Mouse (Mus musculus): Measurements from ENCODE around the gene Gm20708. TPM values are rescaled to one million over a fixed set of nuclear protein-coding genes. Genes with fewer than 3 reads are reported as not detected.
"Not testable (repeated sequence)": the region's sequence is repeated elsewhere in the genome, so short reads cannot be mapped to it uniquely, and the experiment has no call there.

The Gm20708 gene
- polyA plus RNA-seq, 1 experiment: 0.25 TPM

DNA sequence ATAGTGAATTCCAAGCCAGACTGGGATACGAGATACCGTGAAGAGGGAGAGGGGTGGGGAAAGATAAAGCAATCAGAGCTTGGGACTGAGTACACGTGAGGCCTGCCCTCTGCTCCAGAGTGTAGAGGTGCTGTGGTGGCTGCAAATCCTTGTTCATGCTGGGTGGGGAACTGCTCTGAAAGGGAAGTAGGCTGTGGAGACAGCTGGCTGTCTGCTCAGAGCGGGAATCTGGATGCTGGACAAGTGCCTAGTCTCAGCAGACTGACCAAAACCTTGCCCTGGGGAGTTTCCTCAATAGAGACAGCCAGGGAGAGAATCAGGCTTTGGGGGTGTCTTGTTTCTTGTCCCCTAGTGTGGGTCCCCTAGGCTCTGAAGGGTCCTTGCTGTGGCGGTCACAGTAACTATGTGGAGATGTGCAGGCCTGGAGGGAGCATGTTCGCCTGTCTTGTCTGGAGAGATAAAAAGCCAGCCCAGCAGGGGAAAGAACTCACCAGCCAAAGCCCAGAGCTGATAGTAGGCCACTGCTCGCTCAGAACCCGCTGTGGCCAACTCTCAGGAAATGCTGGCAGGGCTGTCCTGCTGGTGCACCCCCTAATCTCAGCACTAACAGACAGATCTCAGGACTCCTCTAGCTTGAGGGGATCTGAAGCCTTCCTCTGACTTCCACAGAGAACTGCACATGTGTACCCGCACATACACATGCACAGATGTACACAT lies 19.6 kb downstream of the Gm20708 start:
- peaks cover 27% of the 10 kb centered on the region; the same call in 1 of the 2 replicates for H3K4me1 ChIP-seq (ENCODE audit: control insufficient read depth, insufficient read depth, insufficient read length)
- 49% methylated on average over 9 of the region's 9 CpGs for WGBS
- no peak overlapping the region for H3K4me3 ChIP-seq (ENCODE audit: extremely low read depth, insufficient read depth, insufficient read length)
- TF ChIP-seq CTCF (IDR thresholded peaks at IDR 0.05; ENCODE audit: extremely low read depth, insufficient read depth, insufficient read length, insufficient replicate concordance): no peak
- no peak for TF ChIP-seq POLR2A (IDR thresholded peaks at IDR 0.05; ENCODE audit: low read depth, low read length)
- peak overlapping the region; percentile 94 for H3K27ac ChIP-seq (ENCODE audit: insufficient read depth, low read length)
- H3K36me3 ChIP-seq (ENCODE audit: control insufficient read depth, insufficient read depth, low read length): no peaks in the 10 kb centered on the region
- H3K27me3 ChIP-seq (ENCODE audit: control insufficient read depth, insufficient read depth, low read length): no peaks in the 10 kb centered on the region
- DNase-seq (ENCODE audit: low read depth in 1 of 2, low spot score in 2 of 2): no peak

DNA sequence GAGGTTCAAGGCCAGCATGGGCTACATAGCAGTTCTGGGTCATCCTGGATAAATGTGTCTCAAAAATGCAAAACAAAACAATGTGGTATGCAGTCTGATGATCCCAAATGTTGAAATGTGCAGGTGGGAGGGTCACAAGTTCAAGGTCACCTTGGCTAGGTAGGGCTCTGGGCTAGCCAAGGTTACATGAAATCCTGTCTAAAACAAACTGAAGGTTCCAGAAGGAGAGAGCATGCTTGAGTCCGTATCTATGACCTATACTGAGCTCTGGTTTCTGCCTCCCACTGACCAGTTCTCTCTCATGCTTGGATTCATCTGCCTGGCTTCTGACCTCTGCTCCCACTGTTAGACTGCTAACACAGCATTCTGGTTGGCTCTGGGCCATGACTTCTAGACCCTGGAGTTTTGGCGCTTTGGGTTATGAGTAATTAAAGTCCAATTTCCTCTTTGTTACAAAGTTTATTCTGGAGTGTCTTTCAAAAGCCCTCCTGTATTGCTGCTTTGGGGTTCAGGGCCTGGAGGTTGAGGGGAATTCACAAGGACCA lies 20.3 kb downstream of the Gm20708 start:
- WGBS: 78% methylated on average over 2 of the region's 2 CpGs
- H3K27ac ChIP-seq (ENCODE audit: insufficient read depth, low read length): peak overlapping the region; percentile 94

GRCm38 (mm10) chr11:117830401-117830800 lies 20.9 kb downstream of the Gm20708 start:
- H3K27me3 ChIP-seq (ENCODE audit: control insufficient read depth, insufficient read depth, low read length): no peaks in the 10 kb centered on the region
- DNase-seq (ENCODE audit: low read depth in 1 of 2, low spot score in 2 of 2): no peak
- WGBS: 76% methylated on average over 9 of the region's 9 CpGs
- no peak for TF ChIP-seq POLR2A (IDR thresholded peaks at IDR 0.05; ENCODE audit: low read depth, low read length)
- TF ChIP-seq CTCF (IDR thresholded peaks at IDR 0.05; ENCODE audit: extremely low read depth, insufficient read depth, insufficient read length, insufficient replicate concordance): no peak
- peak overlapping the region; percentile 94 for H3K27ac ChIP-seq (ENCODE audit: insufficient read depth, low read length)
- peaks cover 18% of the 10 kb centered on the region; the same call in 1 of the 2 replicates for H3K4me1 ChIP-seq (ENCODE audit: control insufficient read depth, insufficient read depth, insufficient read length)
- H3K4me3 ChIP-seq (ENCODE audit: extremely low read depth, insufficient read depth, insufficient read length): no peak overlapping the region
- H3K36me3 ChIP-seq (ENCODE audit: control insufficient read depth, insufficient read depth, low read length): no peaks in the 10 kb centered on the region; the same call in 1 of the 2 replicates

More for the DNA sequence above, 20.3 kb downstream of the Gm20708 start:
- H3K27me3 ChIP-seq (ENCODE audit: control insufficient read depth, insufficient read depth, low read length): no peaks in the 10 kb centered on the region
- H3K36me3 ChIP-seq (ENCODE audit: control insufficient read depth, insufficient read depth, low read length): no peaks in the 10 kb centered on the region
- DNase-seq (ENCODE audit: low read depth in 1 of 2, low spot score in 2 of 2): no peak
- H3K4me1 ChIP-seq (ENCODE audit: control insufficient read depth, insufficient read depth, insufficient read length): peaks cover 22% of the 10 kb centered on the region; the same call in 1 of the 2 replicates
- no peak overlapping the region for H3K4me3 ChIP-seq (ENCODE audit: extremely low read depth, insufficient read depth, insufficient read length)
- TF ChIP-seq CTCF (IDR thresholded peaks at IDR 0.05; ENCODE audit: extremely low read depth, insufficient read depth, insufficient read length, insufficient replicate concordance) (no peak), POLR2A (IDR thresholded peaks at IDR 0.05; ENCODE audit: low read depth, low read length) (no peak)

GRCm38 (mm10) chr11:117832086-117832969 lies 22.9 kb downstream of the Gm20708 start:
- TF ChIP-seq CTCF (IDR thresholded peaks at IDR 0.05; ENCODE audit: extremely low read depth, insufficient read depth, insufficient read length, insufficient replicate concordance) (peak; percentile 78), POLR2A (IDR thresholded peaks at IDR 0.05; ENCODE audit: low read depth, low read length) (peak; percentile 24; the same call in 1 of the 2 replicates)
- DNase-seq (ENCODE audit: low read depth in 1 of 2, low spot score in 2 of 2): peak; percentile 89 to 91
- WGBS: 5% methylated on average over 28 of the region's 28 CpGs
- peak overlapping the region; percentile 67 for H3K4me3 ChIP-seq (ENCODE audit: extremely low read depth, insufficient read depth, insufficient read length)
- H3K4me1 ChIP-seq (ENCODE audit: control insufficient read depth, insufficient read depth, insufficient read length): peaks cover 15% of the 10 kb centered on the region; the same call in 1 of the 2 replicates
- peak overlapping the region; percentile 87 for H3K27ac ChIP-seq (ENCODE audit: insufficient read depth, low read length)
- H3K36me3 ChIP-seq (ENCODE audit: control insufficient read depth, insufficient read depth, low read length): no peaks in the 10 kb centered on the region; the same call in 1 of the 2 replicates
- H3K27me3 ChIP-seq (ENCODE audit: control insufficient read depth, insufficient read depth, low read length): no peaks in the 10 kb centered on the region

DNA sequence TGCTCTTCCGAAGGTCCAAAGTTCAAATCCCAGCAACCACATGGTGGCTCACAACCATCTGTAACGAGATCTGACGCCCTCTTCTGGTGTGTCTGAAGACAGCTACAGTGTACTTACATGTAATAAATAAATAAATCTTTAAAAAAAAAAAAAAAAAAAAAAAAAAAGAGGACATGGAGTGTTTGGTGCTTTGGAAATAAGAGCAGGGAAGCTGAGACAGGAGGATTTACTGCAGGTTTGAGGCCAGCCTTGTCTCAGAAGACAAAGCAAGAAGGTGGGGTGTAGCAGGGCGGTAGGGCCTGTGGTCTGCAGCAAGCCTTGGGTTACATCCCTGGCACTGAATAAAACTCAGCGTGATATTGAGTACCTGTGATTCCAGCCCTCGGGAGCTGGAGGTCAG lies 24.0 kb downstream of the Gm20708 start:
- WGBS: 78% methylated on average over 6 of the region's 6 CpGs
- not testable (repeated sequence) for H3K36me3 ChIP-seq (ENCODE audit: control insufficient read depth, insufficient read depth, low read length); H3K27ac ChIP-seq (ENCODE audit: insufficient read depth, low read length); H3K4me3 ChIP-seq (ENCODE audit: extremely low read depth, insufficient read depth, insufficient read length); H3K4me1 ChIP-seq (ENCODE audit: control insufficient read depth, insufficient read depth, insufficient read length); DNase-seq (ENCODE audit: low read depth in 1 of 2, low spot score in 2 of 2); H3K27me3 ChIP-seq (ENCODE audit: control insufficient read depth, insufficient read depth, low read length)

- Histone ChIP-seq H3K27me3 (ENCODE audit: control insufficient read depth, insufficient read depth, low read length) (no peaks in the 10 kb centered on the region), H3K27ac (ENCODE audit: insufficient read depth, low read length) (no peak overlapping the region), H3K4me1 (ENCODE audit: control insufficient read depth, insufficient read depth, insufficient read length) (peaks cover 3% of the 10 kb centered on the region; the same call in 1 of the 2 replicates), H3K4me3 (ENCODE audit: extremely low read depth, insufficient read depth, insufficient read length) (no peak overlapping the region), H3K36me3 (ENCODE audit: control insufficient read depth, insufficient read depth, low read length) (peaks cover 2% of the 10 kb centered on the region; the same call in 1 of the 2 replicates)
- no peak for DNase-seq (ENCODE audit: low read depth in 1 of 2, low spot score in 2 of 2)
- TF ChIP-seq POLR2A (IDR thresholded peaks at IDR 0.05; ENCODE audit: low read depth, low read length) (no peak), CTCF (IDR thresholded peaks at IDR 0.05; ENCODE audit: extremely low read depth, insufficient read depth, insufficient read length, insufficient replicate concordance) (no peak)
- 95% methylated on average over 8 of the region's 8 CpGs for WGBS
Measured at GRCm38 (mm10) chr11:117834086-117834485, 24.6 kb downstream of the Gm20708 start.

All from spleen, adult 2 months (tissue).